Mouse (Mus musculus): ENCODE data around the gene Hand2. TPM values are rescaled to one million over a fixed set of nuclear protein-coding genes. Genes with fewer than 3 reads are reported as not detected.

Hand2 gene
- polyA plus RNA-seq, 1 experiment from 2014 or later = 7.7 TPM

GRCm38 (mm10) chr8:57344956-57345870 lies 24.4 kb downstream of the Hand2 start:
- Histone ChIP-seq H3K4me3 (ENCODE audit: low read depth, low read length) (no peak overlapping the region), H3K27me3 (ENCODE audit: control insufficient read depth, insufficient read depth, low read length) (peaks cover 15% of the 10 kb centered on the region; the same call in 1 of the 2 replicates), H3K9me3 (ENCODE audit: control insufficient read depth, low read length) (no peaks in the 10 kb centered on the region), H3K36me3 (ENCODE audit: control insufficient read depth, insufficient read depth, low read length) (no peaks in the 10 kb centered on the region), H3K27ac (replicated peaks) (no peak overlapping the region), H3K9ac (ENCODE audit: low read length) (no peak overlapping the region), H3K4me2 (replicated peaks; ENCODE audit: low read depth) (no peak overlapping the region), H3K4me1 (replicated peaks; ENCODE audit: control insufficient read depth, insufficient read depth) (0 out of 2 replicates have a peak, but pooled peaks cover 2% of the 10 kb centered on the region)
- TF ChIP-seq CTCF (IDR thresholded peaks at IDR 0.05; ENCODE audit: low read depth) (no peak), EP300 (optimal IDR thresholded peaks at IDR 0.05) (no peak)
- WGBS = 29% methylated on average over 23 of the region's 23 CpGs
- DNase-seq (ENCODE audit: low spot score) = no peak
- no peak for ATAC-seq (ENCODE audit: low FRiP score, low TSS enrichment)

GRCm38 (mm10) chr8:57346371-57346770 lies 25.6 kb downstream of the Hand2 start:
- Histone ChIP-seq H3K9ac (ENCODE audit: low read length) (no peak overlapping the region), H3K4me2 (replicated peaks; ENCODE audit: low read depth) (no peak overlapping the region), H3K27me3 (ENCODE audit: control insufficient read depth, insufficient read depth, low read length) (peaks cover 15% of the 10 kb centered on the region; the same call in 1 of the 2 replicates), H3K4me1 (replicated peaks; ENCODE audit: control insufficient read depth, insufficient read depth) (no peaks in the 10 kb centered on the region), H3K27ac (replicated peaks) (no peak overlapping the region), H3K36me3 (ENCODE audit: control insufficient read depth, insufficient read depth, low read length) (no peaks in the 10 kb centered on the region), H3K9me3 (ENCODE audit: control insufficient read depth, low read length) (no peaks in the 10 kb centered on the region), H3K4me3 (ENCODE audit: low read depth, low read length) (no peak overlapping the region)
- TF ChIP-seq CTCF (IDR thresholded peaks at IDR 0.05; ENCODE audit: low read depth) (no peak), EP300 (optimal IDR thresholded peaks at IDR 0.05) (no peak)
- ATAC-seq (ENCODE audit: low FRiP score, low TSS enrichment) = no peak
- DNase-seq (ENCODE audit: low spot score) = no peak
- WGBS = 42% methylated on average over 7 of the region's 7 CpGs

- Histone ChIP-seq H3K27me3 (ENCODE audit: control insufficient read depth, insufficient read depth, low read length) (peaks cover 13% of the 10 kb centered on the region; the same call in 1 of the 2 replicates), H3K9me3 (ENCODE audit: control insufficient read depth, low read length) (no peaks in the 10 kb centered on the region), H3K4me1 (replicated peaks; ENCODE audit: control insufficient read depth, insufficient read depth) (no peaks in the 10 kb centered on the region), H3K4me3 (ENCODE audit: low read depth, low read length) (no peak overlapping the region), H3K36me3 (ENCODE audit: control insufficient read depth, insufficient read depth, low read length) (no peaks in the 10 kb centered on the region), H3K4me2 (replicated peaks; ENCODE audit: low read depth) (no peak overlapping the region), H3K9ac (ENCODE audit: low read length) (no peak overlapping the region), H3K27ac (replicated peaks) (no peak overlapping the region)
- no peak for ATAC-seq (ENCODE audit: low FRiP score, low TSS enrichment)
- WGBS = 45% methylated on average over 5 of the region's 5 CpGs
- DNase-seq (ENCODE audit: low spot score) = no peak
- no peak for TF ChIP-seq CTCF (IDR thresholded peaks at IDR 0.05; ENCODE audit: low read depth)
- TF ChIP-seq EP300 (optimal IDR thresholded peaks at IDR 0.05) = no peak
Observed at GRCm38 (mm10) chr8:57347141-57347540, 26.4 kb downstream of the Hand2 start.

- ATAC-seq (ENCODE audit: low FRiP score, low TSS enrichment) = no peak
Observed at GRCm38 (mm10) chr8:57348251-57348650, 27.5 kb downstream of the Hand2 start.

GRCm38 (mm10) chr8:57348866-57349520 lies 28.2 kb downstream of the Hand2 start:
- Histone ChIP-seq H3K36me3 (ENCODE audit: control insufficient read depth, insufficient read depth, low read length) (no peaks in the 10 kb centered on the region), H3K4me1 (replicated peaks; ENCODE audit: control insufficient read depth, insufficient read depth) (no peaks in the 10 kb centered on the region), H3K27ac (replicated peaks) (no peak overlapping the region), H3K9me3 (ENCODE audit: control insufficient read depth, low read length) (no peaks in the 10 kb centered on the region), H3K9ac (ENCODE audit: low read length) (no peak overlapping the region), H3K27me3 (ENCODE audit: control insufficient read depth, insufficient read depth, low read length) (peaks cover 7% of the 10 kb centered on the region; the same call in 1 of the 2 replicates), H3K4me2 (replicated peaks; ENCODE audit: low read depth) (no peak overlapping the region), H3K4me3 (ENCODE audit: low read depth, low read length) (no peak overlapping the region)
- 12% methylated on average over 23 of the region's 23 CpGs for WGBS
- TF ChIP-seq EP300 (optimal IDR thresholded peaks at IDR 0.05) = no peak
- TF ChIP-seq CTCF (IDR thresholded peaks at IDR 0.05; ENCODE audit: low read depth) = no peak
- no peak for DNase-seq (ENCODE audit: low spot score)
- no peak for ATAC-seq (ENCODE audit: low FRiP score, low TSS enrichment)

More at GRCm38 (mm10) chr8:57348251-57348650, 27.5 kb downstream of the Hand2 start:
- 40% methylated on average over 4 of the region's 4 CpGs for WGBS
- H3K27ac ChIP-seq (replicated peaks) = no peak overlapping the region
- no peaks in the 10 kb centered on the region for H3K4me1 ChIP-seq (replicated peaks; ENCODE audit: control insufficient read depth, insufficient read depth)
- no peak overlapping the region for H3K4me3 ChIP-seq (ENCODE audit: low read depth, low read length)
- no peak for DNase-seq (ENCODE audit: low spot score)
- no peak overlapping the region for H3K4me2 ChIP-seq (replicated peaks; ENCODE audit: low read depth)
- no peak for TF ChIP-seq CTCF (IDR thresholded peaks at IDR 0.05; ENCODE audit: low read depth)
- TF ChIP-seq EP300 (optimal IDR thresholded peaks at IDR 0.05) = no peak
- no peaks in the 10 kb centered on the region for H3K9me3 ChIP-seq (ENCODE audit: control insufficient read depth, low read length)
- H3K27me3 ChIP-seq (ENCODE audit: control insufficient read depth, insufficient read depth, low read length) = peaks cover 7% of the 10 kb centered on the region; the same call in 1 of the 2 replicates
- no peaks in the 10 kb centered on the region for H3K36me3 ChIP-seq (ENCODE audit: control insufficient read depth, insufficient read depth, low read length)
- no peak overlapping the region for H3K9ac ChIP-seq (ENCODE audit: low read length)
